Mouse (Mus musculus) liver, embryonic 14.5 days (tissue): ENCODE measurements around the gene Gxylt1. TPM values are rescaled to one million over a fixed set of nuclear protein-coding genes. Genes with fewer than 3 reads are reported as not detected.
A peak's percentile ranks its signal among the peaks of the same experiment; 100 is the strongest.

Experiments used
- ATAC-seq: fragments of 200-750 bp; cut with Nextera tagmentation; 2 replicates; pipeline ENCODE4 v1.8.0; 2017; ENCODE audit warnings: moderate number of reproducible peaks, mild to moderate bottlenecking, moderate library complexity; ENCODE audit not compliant: insufficient read depth
- DNase-seq, 3 experiments: peaks; one replicate each; pipeline ENCODE4 v3.0.0-alpha.2; 2012 to 2013; ENCODE audit warnings: low read depth in 3 of 3, low spot score in 3 of 3
- H3K27ac ChIP-seq: fragments of 300-500 bp; sonication (generic); 2 replicates; pipeline ENCODE4 v1.5.1; 2014; ENCODE audit warnings: moderate library complexity, mild to moderate bottlenecking, control low read depth, inconsistent platforms
- H3K27me3 ChIP-seq: fragments of 300-500 bp; sonication (generic); 2 replicates; pipeline ENCODE4 v1.6.1; 2014; ENCODE audit warnings: mild to moderate bottlenecking, low read length, moderate library complexity; ENCODE audit not compliant: control insufficient read depth, insufficient read depth
- H3K36me3 ChIP-seq: fragments of 300-500 bp; sonication (generic); replicated peaks from 2 replicates; pipeline ENCODE4 v1.6.1; 2014; ENCODE audit warnings: low read depth; ENCODE audit not compliant: control insufficient read depth, insufficient read depth
- H3K4me1 ChIP-seq, 2 experiments: fragments of 200-500 bp in 1 of 2; fragments of 300-500 bp in 1 of 2; sonication (generic) in 1 of 2; replicated peaks; 2 replicates each; pipeline ENCODE4 v1.6.1; 2012 to 2014; ENCODE audit warnings: antibody characterized with exemption in 1 of 2, inconsistent platforms in 1 of 2, low read length in 1 of 2; ENCODE audit not compliant: control insufficient read depth in 2 of 2, insufficient read depth in 2 of 2
- H3K4me2 ChIP-seq: fragments of 300-500 bp; sonication (generic); 2 replicates; pipeline ENCODE4 v1.6.1; 2014; ENCODE audit warnings: low read depth, mild to moderate bottlenecking, control low read depth, moderate library complexity
- H3K4me3 ChIP-seq, 2 experiments: fragments of 200-500 bp in 1 of 2; fragments of 300-500 bp in 1 of 2; sonication (generic) in 1 of 2; 2 replicates each; pipeline ENCODE4 v1.5.1; 2012 to 2014; ENCODE audit warnings: low read depth in 2 of 2, low read length in 2 of 2, mild to moderate bottlenecking in 2 of 2, control low read depth in 1 of 2, inconsistent platforms in 1 of 2, moderate library complexity in 1 of 2; ENCODE audit not compliant: insufficient read depth in 1 of 2
- H3K9ac ChIP-seq: fragments of 300-500 bp; sonication (generic); replicated peaks from 2 replicates; pipeline ENCODE4 v1.6.1; 2014; ENCODE audit warnings: mild to moderate bottlenecking, control low read depth, moderate library complexity
- H3K9me3 ChIP-seq: fragments of 300-500 bp; sonication (generic); 2 replicates; pipeline ENCODE4 v1.6.1; 2016; ENCODE audit warnings: low read length, mixed read lengths; ENCODE audit not compliant: control insufficient read depth
- CTCF ChIP-seq: IDR thresholded peaks from 2 replicates; pipeline ENCODE4 v1.5.1; 2016; ENCODE audit warnings: antibody characterized with exemption, low read depth, control low read depth
- EP300 ChIP-seq: IDR thresholded peaks from 2 replicates; pipeline ENCODE4 v1.6.1; 2016; ENCODE audit warnings: antibody characterized with exemption, low read depth
- WGBS: fragments of 180-500 bp; shearing (Covaris S2); extraction: QIAGEN DNeasy Blood & Tissue Kit; methylation state at CpG from one replicate; pipeline ENCODE4 v1.1.7; 2014; ENCODE audit not compliant: insufficient replicate concordance; 5-methylcytosine and 5-hydroxymethylcytosine counted together
- polyA plus RNA-seq, 2 experiments: library from polyadenylated mRNA; depleted of rRNA in 1 of 2; stranded (reverse) in 1 of 2; unstranded in 1 of 2; fragments of >200 nt; fragmentation: Nextera tagmentation in 1 of 2; extraction: Ambion mirVana in 1 of 2; gene quantifications; 2 replicates each; pipeline versions ENCODE4 v1.2.1 to v1.2.3; 2012 to 2014

Gxylt1 gene
- polyA plus RNA-seq, 2 experiments = 2.9 to 3.0 TPM

- 8% methylated on average over 14 of the region's 14 CpGs for WGBS
These were observed 1.3 kb upstream of the Gxylt1 start for GRCm38 (mm10) chr15:93276276-93276675.

GRCm38 (mm10) chr15:93275623-93276022, 644 bp upstream of the Gxylt1 start:
- peak overlapping the region; percentile 90 for H3K4me3 ChIP-seq
- no peaks in the 10 kb centered on the region for H3K9me3 ChIP-seq
- peak overlapping the region; percentile 82 for H3K9ac ChIP-seq
- no peaks in the 10 kb centered on the region; the same call in 1 of the 2 replicates for H3K36me3 ChIP-seq
- peaks cover 17 to 20% of the 10 kb centered on the region in 2 experiments for H3K4me1 ChIP-seq
- TF ChIP-seq EP300 (no peak), CTCF (no peak)
- peak in 2 of 3 experiments; percentile 34 to 45 for DNase-seq
- H3K27ac ChIP-seq = peak overlapping the region; percentile 79
- WGBS = under 1% methylated on average over 21 of the region's 21 CpGs
- no peaks in the 10 kb centered on the region for H3K27me3 ChIP-seq
- peak overlapping the region; percentile 100 for H3K4me2 ChIP-seq
- ATAC-seq = peak; percentile 55

More at GRCm38 (mm10) chr15:93276276-93276675, 1.3 kb upstream of the Gxylt1 start:
- peak overlapping the region; percentile 82 for H3K9ac ChIP-seq
- H3K4me3 ChIP-seq = peak overlapping the region; percentile 90
- TF ChIP-seq CTCF (no peak), EP300 (no peak)
- H3K27me3 ChIP-seq = no peaks in the 10 kb centered on the region
- H3K9me3 ChIP-seq = no peaks in the 10 kb centered on the region
- DNase-seq = peak in 1 of 3 experiments; percentile 50
- H3K4me2 ChIP-seq = peak overlapping the region; percentile 100
- ATAC-seq = no peak
- no peaks in the 10 kb centered on the region; the same call in 1 of the 2 replicates for H3K36me3 ChIP-seq
- H3K4me1 ChIP-seq = peaks cover 17 to 19% of the 10 kb centered on the region in 2 experiments
- peak overlapping the region; percentile 79 for H3K27ac ChIP-seq

GRCm38 (mm10) chr15:93273788-93274678, 946 bp downstream of the Gxylt1 start:
- 37% methylated on average over 19 of the region's 19 CpGs for WGBS
- peak overlapping the region; percentile 90 for H3K4me3 ChIP-seq
- H3K4me2 ChIP-seq = peak overlapping the region; percentile 87
- H3K36me3 ChIP-seq = no peaks in the 10 kb centered on the region
- no peaks in the 10 kb centered on the region for H3K27me3 ChIP-seq
- TF ChIP-seq CTCF = no peak
- TF ChIP-seq EP300 = no peak
- ATAC-seq (no peak), DNase-seq (no peak)
- peaks cover 17 to 24% of the 10 kb centered on the region in 2 experiments for H3K4me1 ChIP-seq
- no peaks in the 10 kb centered on the region for H3K9me3 ChIP-seq
- peak overlapping the region; percentile 89 for H3K9ac ChIP-seq
- H3K27ac ChIP-seq = no peak overlapping the region; the same call in 1 of the 2 replicates

GRCm38 (mm10) chr15:93272948-93273347, 2.0 kb downstream of the Gxylt1 start:
- Histone ChIP-seq H3K9me3 (no peaks in the 10 kb centered on the region), H3K36me3 (no peaks in the 10 kb centered on the region), H3K4me1 (peaks cover 17 to 24% of the 10 kb centered on the region in 2 experiments), H3K9ac (peak overlapping the region; percentile 6; the same call in 1 of the 2 replicates), H3K27me3 (no peaks in the 10 kb centered on the region), H3K27ac (no peak overlapping the region), H3K4me2 (peak overlapping the region; percentile 87), H3K4me3 (peak overlapping the region in 1 of 2 experiments; percentile 90; a peak in 2 of 4 replicates)
- WGBS = 42% methylated on average over 9 of the region's 9 CpGs
- TF ChIP-seq CTCF (no peak), EP300 (no peak)
- ATAC-seq = no peak
- no peak for DNase-seq

DNA sequence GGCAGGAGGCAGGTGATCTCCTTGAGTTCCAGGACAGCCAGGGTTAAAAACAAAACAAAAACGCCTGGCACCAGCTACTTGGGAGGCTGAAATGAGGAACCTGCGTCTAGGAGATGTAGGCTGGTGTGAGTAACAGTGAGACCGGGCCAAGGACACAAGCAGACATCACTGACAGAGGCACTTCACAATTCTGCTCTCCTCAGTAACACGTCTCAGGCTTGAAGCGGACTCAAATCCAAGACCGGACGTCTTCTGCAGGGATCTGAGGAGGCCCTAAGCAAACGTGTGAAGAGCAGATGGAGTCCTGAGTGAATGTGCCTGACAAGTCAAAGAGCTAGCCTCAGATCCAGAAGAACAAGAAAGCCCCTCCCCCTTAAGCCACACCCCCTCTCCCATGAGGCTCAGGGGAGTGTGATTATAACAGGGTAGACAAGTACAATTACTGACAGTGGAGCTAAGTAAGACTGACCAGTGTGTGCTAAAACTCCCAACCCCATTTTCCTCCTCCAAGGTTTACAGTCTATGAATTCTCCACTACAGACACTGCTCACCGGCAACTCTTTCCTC, 4.6 kb downstream of the Gxylt1 start:
- DNase-seq = no peak
- WGBS = 56% methylated on average over 9 of the region's 9 CpGs
- H3K9ac ChIP-seq = no peak overlapping the region
- TF ChIP-seq CTCF = no peak
- no peak for TF ChIP-seq EP300
- no peaks in the 10 kb centered on the region for H3K36me3 ChIP-seq
- H3K4me2 ChIP-seq = no peak overlapping the region
- peaks cover 10 to 18% of the 10 kb centered on the region in 2 experiments for H3K4me1 ChIP-seq
- H3K9me3 ChIP-seq = no peaks in the 10 kb centered on the region
- no peaks in the 10 kb centered on the region for H3K27me3 ChIP-seq
- H3K27ac ChIP-seq = no peak overlapping the region
- ATAC-seq = no peak
- H3K4me3 ChIP-seq = no peak overlapping the region
